Mouse (Mus musculus) forebrain, embryonic 11.5 days (tissue): ENCODE results near the gene Shroom2. TPM values are rescaled to one million over a fixed set of nuclear protein-coding genes. Genes with fewer than 3 reads are reported as not detected.

ENCODE experiments used
- ATAC-seq: fragments of 200-750 bp; cut with Nextera tagmentation; replicated peaks from 2 replicates; pipeline ENCODE4 v1.8.0; 2017; ENCODE audit warnings: moderate TSS enrichment; ENCODE audit not compliant: low FRiP score
- DNase-seq: peaks from one replicate; pipeline ENCODE4 v3.0.0-alpha.2; 2017; ENCODE audit warnings: low spot score
- H3K27ac ChIP-seq: fragments of 300-500 bp; sonication (generic); 2 replicates; pipeline ENCODE4 v1.5.1; 2014; ENCODE audit warnings: low read depth, low read length
- H3K27me3 ChIP-seq: fragments of 300-500 bp; sonication (generic); 2 replicates; pipeline ENCODE4 v1.6.1; 2014; ENCODE audit warnings: mild to moderate bottlenecking, low read length, mixed read lengths; ENCODE audit not compliant: control insufficient read depth, insufficient read depth
- H3K36me3 ChIP-seq: fragments of 300-500 bp; sonication (generic); 2 replicates; pipeline ENCODE4 v1.6.1; 2014; ENCODE audit warnings: mild to moderate bottlenecking, low read length, moderate library complexity, mixed read lengths; ENCODE audit not compliant: control insufficient read depth, insufficient read depth
- H3K4me1 ChIP-seq: fragments of 300-500 bp; sonication (generic); replicated peaks from 2 replicates; pipeline ENCODE4 v1.6.1; 2014; ENCODE audit warnings: low read length, mixed read lengths; ENCODE audit not compliant: control insufficient read depth, insufficient read depth
- H3K4me2 ChIP-seq: fragments of 300-500 bp; sonication (generic); 2 replicates; pipeline ENCODE4 v1.6.1; 2014; ENCODE audit warnings: low read depth, mild to moderate bottlenecking, low read length, moderate library complexity, mixed read lengths; ENCODE audit not compliant: severe bottlenecking
- H3K4me3 ChIP-seq: fragments of 300-500 bp; sonication (generic); 2 replicates; pipeline ENCODE4 v1.5.1; 2014; ENCODE audit warnings: low read depth, low read length
- H3K9ac ChIP-seq: fragments of 300-500 bp; sonication (generic); 2 replicates; pipeline ENCODE4 v1.6.1; 2014; ENCODE audit warnings: low read length
- H3K9me3 ChIP-seq: fragments of 300-500 bp; sonication (generic); 2 replicates; pipeline ENCODE4 v1.6.1; 2016; ENCODE audit warnings: low read length, mixed read lengths; ENCODE audit not compliant: control insufficient read depth
- WGBS: fragments of 180-500 bp; shearing (Covaris S2); extraction: QIAGEN DNeasy Blood & Tissue Kit; methylation state at CpG from one replicate; pipeline ENCODE4 v1.1.7; 2014; 5-methylcytosine and 5-hydroxymethylcytosine counted together
- polyA plus RNA-seq: library from polyadenylated mRNA; unstranded; fragments of >200 nt; fragmentation: Nextera tagmentation; extraction: Ambion mirVana; gene quantifications from 2 replicates; pipeline ENCODE4 v1.2.1, GENCODE M21; 2014

Shroom2 gene
- 12.3 and 13.2 TPM in 2 replicates for polyA plus RNA-seq

- Histone ChIP-seq H3K4me3 (peak within 1 kb of the TSS; percentile 52), H3K36me3 (no peaks in the 10 kb centered on the region), H3K4me1 (no peaks in the 10 kb centered on the region), H3K4me2 (peak within 1 kb of the TSS; percentile 63), H3K9ac (peak within 1 kb of the TSS; percentile 67), H3K9me3 (no peaks in the 10 kb centered on the region), H3K27me3 (peaks cover 8% of the 10 kb centered on the region), H3K27ac (no peak within 1 kb of the TSS)
- DNase-seq (no peak), ATAC-seq (peak; percentile 86)
- 11% methylated on average over 54 of the region's 55 CpGs for WGBS
These were observed at the start of gene Shroom2 for GRCm38 (mm10) chrX:152768891-152769599. Gene Shroom2, minus strand, starts transcription at chrX:152769465.

GRCm38 (mm10) chrX:152818996-152819395 lies 49.7 kb upstream of the Shroom2 start:
- Histone ChIP-seq H3K36me3 (no peaks in the 10 kb centered on the region), H3K9me3 (no peaks in the 10 kb centered on the region), H3K27me3 (no peaks in the 10 kb centered on the region), H3K9ac (no peak overlapping the region), H3K4me1 (no peaks in the 10 kb centered on the region), H3K4me2 (no peak overlapping the region), H3K4me3 (no peak overlapping the region), H3K27ac (no peak overlapping the region)
- no peak for DNase-seq
- ATAC-seq = no peak

- WGBS = 85% methylated on average over 3 of the region's 3 CpGs
- no peaks in the 10 kb centered on the region for H3K36me3 ChIP-seq
- ATAC-seq (no peak), DNase-seq (no peak)
- no peak overlapping the region for H3K4me2 ChIP-seq
- H3K4me3 ChIP-seq = no peak overlapping the region
- no peaks in the 10 kb centered on the region for H3K27me3 ChIP-seq
- no peak overlapping the region for H3K9ac ChIP-seq
- H3K9me3 ChIP-seq = no peaks in the 10 kb centered on the region
- H3K27ac ChIP-seq = no peak overlapping the region
- no peaks in the 10 kb centered on the region for H3K4me1 ChIP-seq
These were observed 44.1 kb upstream of the Shroom2 start for GRCm38 (mm10) chrX:152813339-152813738.

GRCm38 (mm10) chrX:152805317-152805716 lies 36.1 kb upstream of the Shroom2 start:
- DNase-seq = no peak
- H3K27me3 ChIP-seq = 0 out of 2 replicates have a peak, but pooled peaks cover 2% of the 10 kb centered on the region

GRCm38 (mm10) chrX:152788611-152789010 lies 19.3 kb upstream of the Shroom2 start:
- no peak overlapping the region for H3K9ac ChIP-seq
- no peaks in the 10 kb centered on the region for H3K9me3 ChIP-seq
- H3K4me1 ChIP-seq = no peaks in the 10 kb centered on the region
- ATAC-seq (no peak), DNase-seq (no peak)
- no peak overlapping the region for H3K4me2 ChIP-seq
- H3K27ac ChIP-seq = no peak overlapping the region
- no peaks in the 10 kb centered on the region for H3K36me3 ChIP-seq
- H3K27me3 ChIP-seq = peaks cover 3% of the 10 kb centered on the region; the same call in 1 of the 2 replicates
- no peak overlapping the region for H3K4me3 ChIP-seq
- WGBS = 67% methylated on average over 2 of the region's 2 CpGs

More at GRCm38 (mm10) chrX:152805317-152805716, 36.1 kb upstream of the Shroom2 start:
- Histone ChIP-seq H3K9me3 (no peaks in the 10 kb centered on the region), H3K4me1 (no peaks in the 10 kb centered on the region), H3K4me2 (no peak overlapping the region), H3K9ac (no peak overlapping the region), H3K36me3 (no peaks in the 10 kb centered on the region), H3K27ac (no peak overlapping the region), H3K4me3 (no peak overlapping the region)
- ATAC-seq = no peak

- no peak overlapping the region for H3K27ac ChIP-seq
- no peak overlapping the region for H3K9ac ChIP-seq
- DNase-seq (no peak), ATAC-seq (no peak)
- 71% methylated on average over 1 of the region's 1 CpGs for WGBS
- no peak overlapping the region for H3K4me3 ChIP-seq
- H3K9me3 ChIP-seq = no peaks in the 10 kb centered on the region
- H3K27me3 ChIP-seq = peaks cover 3% of the 10 kb centered on the region; the same call in 1 of the 2 replicates
- no peaks in the 10 kb centered on the region for H3K4me1 ChIP-seq
- no peak overlapping the region for H3K4me2 ChIP-seq
- H3K36me3 ChIP-seq = no peaks in the 10 kb centered on the region
These were observed 18.9 kb upstream of the Shroom2 start for GRCm38 (mm10) chrX:152788129-152788528.

GRCm38 (mm10) chrX:152781720-152782403 lies 12.6 kb upstream of the Shroom2 start, which contains the start of gene Gpr143:
Gene Gpr143, plus strand, starts transcription at chrX:152781921.
- H3K9me3 ChIP-seq = no peaks in the 10 kb centered on the region
- peaks cover 11% of the 10 kb centered on the region; the same call in 1 of the 2 replicates for H3K27me3 ChIP-seq
- DNase-seq (peak; percentile 50), ATAC-seq (no peak)
- H3K27ac ChIP-seq = no peak within 1 kb of the TSS
- WGBS = 23% methylated on average over 26 of the region's 26 CpGs
- no peaks in the 10 kb centered on the region for H3K36me3 ChIP-seq
- no peak within 1 kb of the TSS for H3K4me3 ChIP-seq
- 0 out of 2 replicates have a peak, but pooled peaks cover 2% of the 10 kb centered on the region for H3K4me1 ChIP-seq
- peak within 1 kb of the TSS; percentile 42; the same call in 1 of the 2 replicates for H3K4me2 ChIP-seq
- no peak within 1 kb of the TSS for H3K9ac ChIP-seq

- Histone ChIP-seq H3K4me1 (no peaks in the 10 kb centered on the region), H3K9ac (peak overlapping the region; percentile 67), H3K9me3 (no peaks in the 10 kb centered on the region), H3K36me3 (no peaks in the 10 kb centered on the region), H3K4me3 (peak overlapping the region; percentile 52), H3K27me3 (peaks cover 8% of the 10 kb centered on the region), H3K27ac (no peak overlapping the region), H3K4me2 (peak overlapping the region; percentile 63)
- 17% methylated on average over 43 of the region's 48 CpGs for WGBS
- ATAC-seq (peak; percentile 90), DNase-seq (peak; percentile 89)
These were observed 414 bp upstream of the Shroom2 start for GRCm38 (mm10) chrX:152769600-152770157.
